Mouse (Mus musculus): ENCODE measurements at regions not wholly inside any gene's neighbourhood (a gene's known extent, or its start where the extent isn't known, plus 50 kb on each side); places are given as distances from the start of the nearest gene placed in this dataset.

DNA sequence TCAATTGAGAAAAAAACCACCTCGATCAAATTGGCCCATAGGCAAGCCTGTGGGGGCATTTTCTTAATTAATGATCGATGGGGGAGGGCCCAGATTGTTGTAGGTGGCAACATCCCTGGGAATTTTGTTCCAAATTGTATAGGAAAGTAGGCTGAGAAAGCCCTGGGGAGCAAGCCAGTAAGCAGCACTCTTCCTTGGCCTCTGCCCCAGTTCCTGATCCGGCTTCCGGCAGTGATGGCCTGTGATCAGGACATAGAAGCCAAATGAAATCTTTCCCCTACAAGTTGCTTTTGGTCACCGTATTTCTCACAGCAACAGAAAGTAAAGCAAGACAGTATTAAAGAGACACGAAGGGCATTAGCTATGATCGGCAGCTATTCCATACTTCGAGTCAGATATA is 300.6 kb upstream of the Nbea start:
- no peak for TF ChIP-seq CTCF (IDR thresholded peaks at IDR 0.05; ENCODE audit: low read depth)
- TF ChIP-seq EP300 (IDR thresholded peaks at IDR 0.05; ENCODE audit: low read depth), result no peak

Data from heart, postnatal 0 days (tissue).